Mouse (Mus musculus) heart, adult 2 months (tissue): ENCODE data around the gene Pdp2.

Experiments used
- CTCF ChIP-seq: fragments of 200-600 bp; IDR thresholded peaks from 2 replicates; pipeline ENCODE4 v1.8.1; 2022; ENCODE audit warnings: antibody characterized with exemption, mild to moderate bottlenecking, moderate library complexity
- EP300 ChIP-seq: fragments of 200-500 bp; IDR thresholded peaks from 2 replicates; pipeline ENCODE4 v1.6.1; 2011; ENCODE audit warnings: low read depth, low read length, control low read depth; ENCODE audit not compliant: insufficient read depth
- POLR2A ChIP-seq: fragments of 200-500 bp; IDR thresholded peaks from 2 replicates; pipeline ENCODE4 v1.6.1; 2011; ENCODE audit warnings: mild to moderate bottlenecking, low read depth, low read length, control low read depth; ENCODE audit not compliant: insufficient read depth

DNA sequence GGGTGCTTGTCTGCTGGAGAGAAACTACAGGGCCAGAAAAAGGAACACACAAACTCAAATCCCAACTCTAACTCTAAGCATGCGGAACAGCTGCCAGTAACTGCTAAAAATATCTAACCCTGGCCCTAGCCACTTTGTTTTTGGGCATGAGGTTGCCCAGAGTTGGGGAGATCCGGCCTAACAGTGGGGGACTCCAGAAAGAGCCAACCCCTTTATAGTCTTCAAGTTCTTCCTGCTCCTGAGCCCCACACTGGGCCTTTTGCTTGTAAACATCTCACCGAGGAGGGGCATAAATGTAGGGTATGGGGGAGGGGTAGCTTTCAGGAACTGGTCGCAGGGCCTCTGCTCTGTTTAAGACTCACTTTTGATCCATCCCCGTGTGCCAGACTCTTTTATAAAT, 40.7 kb downstream of the Pdp2 start:
- TF ChIP-seq CTCF (no peak), EP300 (no peak), POLR2A (no peak)
